Mouse (Mus musculus): Measurements from ENCODE around the gene Pmm1. TPM values are rescaled to one million over a fixed set of nuclear protein-coding genes. Genes with fewer than 3 reads are reported as not detected.

Pmm1 gene
- polyA plus RNA-seq, 1 experiment, result 6.3 TPM

DNA sequence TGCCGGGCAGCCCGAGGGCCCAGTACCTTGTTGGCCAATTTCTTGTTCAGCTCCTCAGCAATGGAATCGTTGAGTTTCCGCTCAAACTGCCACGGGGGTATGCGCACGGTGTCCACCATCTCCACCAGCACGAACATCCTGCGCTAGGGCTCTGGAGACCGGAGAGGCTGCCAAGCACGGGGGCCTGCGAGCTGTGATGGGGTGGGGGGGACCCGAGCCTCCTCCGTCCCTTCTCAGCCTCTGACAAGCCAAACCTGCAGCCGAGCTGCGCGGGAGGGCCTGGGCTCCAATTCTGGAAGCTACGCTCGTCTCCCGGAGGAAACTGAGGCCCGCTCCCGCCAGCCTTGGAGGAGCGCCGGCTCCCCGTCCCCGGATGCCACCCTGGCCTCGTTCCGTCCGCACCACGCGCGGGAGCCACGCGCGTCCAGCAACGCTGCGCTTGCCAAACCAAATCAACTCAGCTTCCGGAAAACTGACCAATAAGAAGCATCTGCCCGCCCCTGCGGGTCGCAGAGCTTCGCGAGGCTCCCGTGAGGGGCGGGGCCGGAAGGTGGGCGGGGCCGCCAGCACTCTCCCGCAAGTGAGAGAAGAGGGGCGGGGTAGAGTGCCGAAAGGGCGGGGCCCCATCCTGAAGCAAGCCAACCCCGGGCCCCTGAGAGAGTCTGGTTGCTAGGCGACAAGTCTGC is 34.8 kb downstream of the Pmm1 start, which contains the start of gene Polr3h:
TSS of gene Polr3h (minus strand) at position 481 of the 686 bp plus-strand sequence.
- Histone ChIP-seq H3K36me3 (ENCODE audit: control insufficient read depth) (peaks cover 43% of the 10 kb centered on the region), H3K9me3 (ENCODE audit: control insufficient read depth, low read length) (no peaks in the 10 kb centered on the region), H3K27me3 (ENCODE audit: control insufficient read depth) (no peaks in the 10 kb centered on the region), H3K4me1 (ENCODE audit: control insufficient read depth) (peaks cover 65% of the 10 kb centered on the region), H3K4me3 (replicated peaks) (peak within 1 kb of the TSS; percentile 72)
- TF ChIP-seq TAL1 (IDR thresholded peaks at IDR 0.05; ENCODE audit: low read length) (no peak), GATA1 (IDR thresholded peaks at IDR 0.05; ENCODE audit: low read length) (no peak)

GRCm38 (mm10) chr15:81924933-81925332 is 35.8 kb downstream of the Pmm1 start:
- Histone ChIP-seq H3K4me1 (ENCODE audit: control insufficient read depth) (peaks cover 65% of the 10 kb centered on the region), H3K27me3 (ENCODE audit: control insufficient read depth) (no peaks in the 10 kb centered on the region), H3K9me3 (ENCODE audit: control insufficient read depth, low read length) (no peaks in the 10 kb centered on the region), H3K4me3 (replicated peaks) (peak overlapping the region; percentile 72), H3K36me3 (ENCODE audit: control insufficient read depth) (peaks cover 50% of the 10 kb centered on the region)
- TF ChIP-seq TAL1 (IDR thresholded peaks at IDR 0.05; ENCODE audit: low read length) (no peak; the same call in 2 of the 3 replicates), GATA1 (IDR thresholded peaks at IDR 0.05; ENCODE audit: low read length) (peak; percentile 43; the same call in 1 of the 2 replicates)

DNA sequence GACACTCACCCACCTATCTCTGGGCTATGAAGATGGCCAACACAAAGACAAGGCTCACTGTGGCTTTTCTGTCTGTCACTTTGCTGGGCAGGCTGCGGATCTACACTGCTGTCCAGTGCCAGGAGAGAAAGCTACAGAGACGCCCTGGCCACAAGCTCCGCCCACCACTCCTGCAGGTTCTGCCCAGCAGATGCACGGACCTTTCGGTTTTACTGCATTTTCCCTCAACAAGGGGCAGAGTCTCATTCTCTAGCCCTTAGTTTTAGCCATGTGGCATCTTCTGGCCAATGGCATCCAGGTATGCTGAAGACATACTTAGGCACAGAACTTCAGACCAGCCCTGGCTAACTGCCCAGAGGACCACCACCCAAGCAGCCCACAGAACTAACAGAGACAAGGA is 39.5 kb downstream of the Pmm1 start:
- no peaks in the 10 kb centered on the region for H3K9me3 ChIP-seq (ENCODE audit: control insufficient read depth, low read length)
- H3K4me3 ChIP-seq (replicated peaks), result no peak overlapping the region
- peaks cover 80% of the 10 kb centered on the region for H3K36me3 ChIP-seq (ENCODE audit: control insufficient read depth)
- TF ChIP-seq GATA1 (IDR thresholded peaks at IDR 0.05; ENCODE audit: low read length) (no peak), TAL1 (IDR thresholded peaks at IDR 0.05; ENCODE audit: low read length) (no peak)
- peaks cover 55% of the 10 kb centered on the region for H3K4me1 ChIP-seq (ENCODE audit: control insufficient read depth)
- no peaks in the 10 kb centered on the region for H3K27me3 ChIP-seq (ENCODE audit: control insufficient read depth)

DNA sequence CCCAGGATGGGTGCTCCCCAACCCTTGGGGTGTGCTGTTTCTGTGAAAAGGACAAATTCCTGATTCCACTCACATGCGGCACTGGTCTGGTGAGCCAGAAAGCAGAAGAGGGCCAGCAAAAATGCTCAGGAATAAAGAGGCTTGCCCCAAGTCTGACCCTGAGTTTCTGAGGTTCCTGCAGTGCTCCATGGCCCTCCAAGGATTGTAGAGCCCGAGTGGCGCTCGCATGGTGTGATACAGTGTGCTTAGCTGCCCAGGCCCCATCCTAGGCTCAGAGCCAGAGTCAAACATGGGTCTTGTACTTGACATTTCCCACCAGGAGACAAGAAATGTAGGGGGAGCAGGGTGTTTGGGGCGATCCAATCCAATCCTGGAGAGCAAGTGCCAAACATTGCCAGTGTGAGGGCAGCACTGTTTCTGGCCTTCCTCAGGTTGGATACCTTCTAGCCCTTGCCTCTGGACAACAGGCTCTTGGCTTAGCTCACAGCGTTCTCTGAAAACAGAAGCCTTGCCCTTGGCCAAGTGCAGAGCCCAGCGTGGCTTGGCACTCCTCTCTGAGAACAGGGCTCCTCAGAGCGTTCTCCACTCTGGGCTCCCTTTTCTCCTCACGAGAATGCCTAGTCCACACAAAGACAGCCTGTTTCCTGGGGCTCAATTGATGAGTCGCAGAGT is 40.0 kb downstream of the Pmm1 start:
- Histone ChIP-seq H3K27me3 (ENCODE audit: control insufficient read depth) (no peaks in the 10 kb centered on the region), H3K9me3 (ENCODE audit: control insufficient read depth, low read length) (no peaks in the 10 kb centered on the region), H3K4me3 (replicated peaks) (no peak overlapping the region), H3K36me3 (ENCODE audit: control insufficient read depth) (peaks cover 86% of the 10 kb centered on the region), H3K4me1 (ENCODE audit: control insufficient read depth) (peaks cover 53% of the 10 kb centered on the region)
- TF ChIP-seq TAL1 (IDR thresholded peaks at IDR 0.05; ENCODE audit: low read length), result no peak
- no peak for TF ChIP-seq GATA1 (IDR thresholded peaks at IDR 0.05; ENCODE audit: low read length)

GRCm38 (mm10) chr15:81919062-81919461 is 41.7 kb downstream of the Pmm1 start:
- no peaks in the 10 kb centered on the region for H3K9me3 ChIP-seq (ENCODE audit: control insufficient read depth, low read length)
- H3K36me3 ChIP-seq (ENCODE audit: control insufficient read depth), result peaks cover 95% of the 10 kb centered on the region
- no peak for TF ChIP-seq GATA1 (IDR thresholded peaks at IDR 0.05; ENCODE audit: low read length)
- TF ChIP-seq TAL1 (IDR thresholded peaks at IDR 0.05; ENCODE audit: low read length), result no peak
- no peak overlapping the region for H3K4me3 ChIP-seq (replicated peaks)
- no peaks in the 10 kb centered on the region for H3K27me3 ChIP-seq (ENCODE audit: control insufficient read depth)
- peaks cover 52% of the 10 kb centered on the region for H3K4me1 ChIP-seq (ENCODE audit: control insufficient read depth)

DNA sequence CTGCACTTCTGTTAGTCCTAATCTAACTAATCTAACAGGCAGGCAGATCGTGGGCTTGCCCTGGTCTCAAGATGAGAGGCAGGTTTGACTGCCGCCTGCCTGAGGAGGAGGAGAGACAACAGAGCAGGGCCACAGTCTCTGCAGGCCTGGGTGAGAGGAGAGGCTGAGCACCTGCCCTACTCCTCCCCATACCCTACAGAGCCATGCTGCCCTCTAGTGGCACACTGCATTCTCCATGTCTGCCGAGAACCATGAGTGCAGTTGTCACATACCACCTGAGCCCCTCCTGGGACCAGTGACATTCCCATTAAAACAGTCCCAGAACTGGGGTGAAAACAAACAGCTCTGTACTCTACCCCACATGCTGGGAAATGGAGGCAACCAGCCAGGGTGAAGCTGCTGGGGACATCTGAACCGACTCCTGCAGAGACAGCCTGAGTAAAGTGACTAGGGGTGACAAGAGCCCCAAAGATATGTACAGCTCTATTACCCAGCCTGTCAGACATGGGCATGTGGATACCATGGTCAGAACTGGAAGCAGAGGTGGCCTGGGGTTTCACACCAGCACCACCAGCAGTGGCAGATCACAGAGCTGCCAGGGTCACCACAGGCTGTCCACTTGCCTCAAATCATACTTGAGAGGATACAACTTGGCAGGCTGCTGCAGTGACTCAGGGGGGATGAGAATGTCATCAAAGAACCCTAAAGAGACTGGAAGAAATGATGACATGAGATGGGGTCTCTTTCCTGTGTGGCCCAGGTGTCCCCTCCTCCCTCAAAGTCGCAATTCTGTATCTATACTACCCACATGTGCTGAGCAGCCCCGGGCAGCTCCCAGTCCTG is 42.9 kb downstream of the Pmm1 start:
- Histone ChIP-seq H3K36me3 (ENCODE audit: control insufficient read depth) (peaks cover 96% of the 10 kb centered on the region), H3K4me3 (replicated peaks) (no peak overlapping the region)

GRCm38 (mm10) chr15:81917201-81917600 is 43.5 kb downstream of the Pmm1 start:
- Histone ChIP-seq H3K27me3 (ENCODE audit: control insufficient read depth) (no peaks in the 10 kb centered on the region), H3K4me3 (replicated peaks) (no peak overlapping the region), H3K36me3 (ENCODE audit: control insufficient read depth) (peaks cover 97% of the 10 kb centered on the region), H3K9me3 (ENCODE audit: control insufficient read depth, low read length) (no peaks in the 10 kb centered on the region), H3K4me1 (ENCODE audit: control insufficient read depth) (peaks cover 44% of the 10 kb centered on the region)
- TF ChIP-seq TAL1 (IDR thresholded peaks at IDR 0.05; ENCODE audit: low read length) (no peak), GATA1 (IDR thresholded peaks at IDR 0.05; ENCODE audit: low read length) (no peak)

More for the DNA sequence above, 42.9 kb downstream of the Pmm1 start:
- no peak for TF ChIP-seq GATA1 (IDR thresholded peaks at IDR 0.05; ENCODE audit: low read length)
- no peak for TF ChIP-seq TAL1 (IDR thresholded peaks at IDR 0.05; ENCODE audit: low read length)
- peaks cover 47% of the 10 kb centered on the region for H3K4me1 ChIP-seq (ENCODE audit: control insufficient read depth)
- no peaks in the 10 kb centered on the region for H3K9me3 ChIP-seq (ENCODE audit: control insufficient read depth, low read length)
- no peaks in the 10 kb centered on the region for H3K27me3 ChIP-seq (ENCODE audit: control insufficient read depth)

- TF ChIP-seq TAL1 (IDR thresholded peaks at IDR 0.05; ENCODE audit: low read length) (no peak), GATA1 (IDR thresholded peaks at IDR 0.05; ENCODE audit: low read length) (no peak)
- Histone ChIP-seq H3K27me3 (ENCODE audit: control insufficient read depth) (no peaks in the 10 kb centered on the region), H3K4me1 (ENCODE audit: control insufficient read depth) (peaks cover 33% of the 10 kb centered on the region)
Observed at GRCm38 (mm10) chr15:81915663-81916062, 45.1 kb downstream of the Pmm1 start.

GRCm38 (mm10) chr15:81914668-81915067 is 46.1 kb downstream of the Pmm1 start:
- Histone ChIP-seq H3K9me3 (ENCODE audit: control insufficient read depth, low read length) (no peaks in the 10 kb centered on the region), H3K36me3 (ENCODE audit: control insufficient read depth) (peaks cover 100% of the 10 kb centered on the region), H3K4me1 (ENCODE audit: control insufficient read depth) (peaks cover 32% of the 10 kb centered on the region), H3K4me3 (replicated peaks) (no peak overlapping the region), H3K27me3 (ENCODE audit: control insufficient read depth) (no peaks in the 10 kb centered on the region)
- TF ChIP-seq TAL1 (IDR thresholded peaks at IDR 0.05; ENCODE audit: low read length), result no peak
- no peak for TF ChIP-seq GATA1 (IDR thresholded peaks at IDR 0.05; ENCODE audit: low read length)

More at GRCm38 (mm10) chr15:81915663-81916062, 45.1 kb downstream of the Pmm1 start:
- Histone ChIP-seq H3K36me3 (ENCODE audit: control insufficient read depth) (peaks cover 96% of the 10 kb centered on the region), H3K4me3 (replicated peaks) (no peak overlapping the region), H3K9me3 (ENCODE audit: control insufficient read depth, low read length) (no peaks in the 10 kb centered on the region)
